Mouse (Mus musculus): Measurements from ENCODE around the gene Rpap2. TPM values are rescaled to one million over a fixed set of nuclear protein-coding genes. Genes with fewer than 3 reads are reported as not detected.

The Rpap2 gene
- polyA plus RNA-seq, 1 experiment from 2014 or later: 14.8 TPM

DNA sequence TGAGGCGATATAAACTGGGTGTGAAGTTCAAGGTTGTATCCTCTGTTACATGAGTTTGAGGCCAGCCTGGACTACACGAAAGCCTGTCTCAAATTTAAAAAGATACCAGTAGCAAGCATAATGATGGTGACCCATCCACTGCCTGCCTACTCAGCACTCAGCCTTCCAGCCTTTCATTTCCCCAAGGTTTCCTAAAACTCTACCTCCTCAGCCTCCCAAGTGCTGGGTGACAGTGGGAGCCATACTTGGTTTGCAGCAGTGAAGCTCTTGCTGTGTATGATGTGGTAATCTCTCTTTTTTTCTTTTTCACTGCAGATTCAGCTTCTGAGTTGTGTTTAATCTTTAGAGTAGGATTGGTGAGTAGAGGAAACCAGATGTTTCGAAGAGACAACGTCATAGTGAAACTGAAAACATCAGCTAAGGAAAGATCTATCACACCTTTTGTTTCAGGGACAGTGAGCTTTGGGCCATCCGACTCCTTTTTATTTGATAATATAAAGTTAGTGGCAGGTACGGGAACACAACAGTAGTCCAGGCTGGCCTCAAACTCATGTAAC lies 106.1 kb downstream of the Rpap2 start:
- Histone ChIP-seq H3K4me1 (ENCODE audit: control insufficient read depth in 2 of 2, insufficient read depth in 2 of 2, low read length in 2 of 2) (peaks cover 0 to 4% of the 10 kb centered on the region in 2 experiments; a peak in 1 of 4 replicates), H3K36me3 (ENCODE audit: control insufficient read depth, insufficient read depth, low read length) (no peaks in the 10 kb centered on the region), H3K9me3 (ENCODE audit: control insufficient read depth, low read length) (no peaks in the 10 kb centered on the region), H3K4me2 (ENCODE audit: low read length) (no peak overlapping the region), H3K4me3 (ENCODE audit: control insufficient read depth in 1 of 2, insufficient read depth in 1 of 2, low read depth in 1 of 2, low read length in 2 of 2) (no peak overlapping the region), H3K9ac (ENCODE audit: low read length) (no peak overlapping the region), H3K27me3 (ENCODE audit: control insufficient read depth, insufficient read depth, low read length) (no peaks in the 10 kb centered on the region), H3K27ac (replicated peaks in 1 of 2; ENCODE audit: control insufficient read depth in 1 of 2, insufficient read depth in 1 of 2, low read depth in 2 of 2, low read length in 2 of 2) (no peak overlapping the region)
- 82% methylated on average over 6 of the region's 6 CpGs for WGBS
- ATAC-seq (ENCODE audit: insufficient number of reproducible peaks, insufficient read depth, low FRiP score, low read depth): no peak

DNA sequence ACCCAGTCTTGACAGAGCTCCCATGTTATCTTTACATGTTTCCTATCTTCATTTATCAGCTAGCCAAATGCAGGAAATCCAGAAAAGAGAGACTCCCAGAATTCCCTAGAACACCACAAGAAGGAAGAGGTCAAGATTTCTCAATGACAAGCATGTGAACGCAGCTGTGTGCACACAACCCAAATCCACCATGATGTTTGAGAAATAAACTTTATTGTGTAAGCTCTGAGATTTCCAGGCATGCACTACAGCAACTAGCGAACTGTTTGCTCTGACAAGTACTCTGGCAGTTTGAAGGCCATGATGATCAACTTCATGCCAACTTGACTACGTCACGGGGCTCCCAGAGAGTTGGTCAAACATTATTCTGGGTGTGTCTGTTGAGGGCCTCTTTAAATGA lies 108.6 kb downstream of the Rpap2 start:
- ATAC-seq (ENCODE audit: insufficient number of reproducible peaks, insufficient read depth, low FRiP score, low read depth): no peak
- no peaks in the 10 kb centered on the region for H3K9me3 ChIP-seq (ENCODE audit: control insufficient read depth, low read length)
- H3K4me1 ChIP-seq (ENCODE audit: control insufficient read depth in 2 of 2, insufficient read depth in 2 of 2, low read length in 2 of 2): peaks cover 0 to 2% of the 10 kb centered on the region in 2 experiments; a peak in 1 of 4 replicates
- no peaks in the 10 kb centered on the region for H3K36me3 ChIP-seq (ENCODE audit: control insufficient read depth, insufficient read depth, low read length)
- no peak overlapping the region for H3K4me3 ChIP-seq (ENCODE audit: control insufficient read depth in 1 of 2, insufficient read depth in 1 of 2, low read depth in 1 of 2, low read length in 2 of 2)
- no peak overlapping the region for H3K4me2 ChIP-seq (ENCODE audit: low read length)
- H3K27me3 ChIP-seq (ENCODE audit: control insufficient read depth, insufficient read depth, low read length): peaks cover 7% of the 10 kb centered on the region
- no peak overlapping the region for H3K9ac ChIP-seq (ENCODE audit: low read length)
- no peak overlapping the region for H3K27ac ChIP-seq (replicated peaks in 1 of 2; ENCODE audit: control insufficient read depth in 1 of 2, insufficient read depth in 1 of 2, low read depth in 2 of 2, low read length in 2 of 2)
- WGBS: 80% methylated on average over 4 of the region's 4 CpGs

DNA sequence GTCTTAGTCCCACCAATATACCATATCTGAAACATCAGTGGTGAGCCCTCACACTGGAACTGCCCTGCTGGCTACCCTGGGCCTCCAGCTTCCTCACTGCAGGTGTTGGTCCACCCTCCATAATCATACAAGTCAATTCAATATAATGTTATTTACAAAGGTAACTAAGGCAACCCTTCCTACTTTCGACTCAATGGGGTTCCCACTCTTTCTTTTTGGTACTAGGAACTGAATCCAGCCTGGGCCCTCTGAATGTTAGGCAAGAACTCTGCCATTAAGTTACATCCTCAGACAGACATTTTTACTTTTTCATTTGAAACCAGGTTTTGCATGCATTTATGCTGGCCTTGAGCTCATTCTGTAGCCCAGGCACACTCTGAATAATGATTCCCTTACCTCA lies 109.1 kb downstream of the Rpap2 start:
- Histone ChIP-seq H3K27ac (replicated peaks in 1 of 2; ENCODE audit: control insufficient read depth in 1 of 2, insufficient read depth in 1 of 2, low read depth in 2 of 2, low read length in 2 of 2) (no peak overlapping the region), H3K36me3 (ENCODE audit: control insufficient read depth, insufficient read depth, low read length) (no peaks in the 10 kb centered on the region), H3K4me1 (ENCODE audit: control insufficient read depth in 2 of 2, insufficient read depth in 2 of 2, low read length in 2 of 2) (no peaks in the 10 kb centered on the region), H3K4me3 (ENCODE audit: control insufficient read depth in 1 of 2, insufficient read depth in 1 of 2, low read depth in 1 of 2, low read length in 2 of 2) (no peak overlapping the region), H3K9ac (ENCODE audit: low read length) (no peak overlapping the region), H3K9me3 (ENCODE audit: control insufficient read depth, low read length) (no peaks in the 10 kb centered on the region), H3K4me2 (ENCODE audit: low read length) (no peak overlapping the region), H3K27me3 (ENCODE audit: control insufficient read depth, insufficient read depth, low read length) (peaks cover 9% of the 10 kb centered on the region)
- 43% methylated on average over 1 of the region's 1 CpGs for WGBS
- ATAC-seq (ENCODE audit: insufficient number of reproducible peaks, insufficient read depth, low FRiP score, low read depth): no peak

DNA sequence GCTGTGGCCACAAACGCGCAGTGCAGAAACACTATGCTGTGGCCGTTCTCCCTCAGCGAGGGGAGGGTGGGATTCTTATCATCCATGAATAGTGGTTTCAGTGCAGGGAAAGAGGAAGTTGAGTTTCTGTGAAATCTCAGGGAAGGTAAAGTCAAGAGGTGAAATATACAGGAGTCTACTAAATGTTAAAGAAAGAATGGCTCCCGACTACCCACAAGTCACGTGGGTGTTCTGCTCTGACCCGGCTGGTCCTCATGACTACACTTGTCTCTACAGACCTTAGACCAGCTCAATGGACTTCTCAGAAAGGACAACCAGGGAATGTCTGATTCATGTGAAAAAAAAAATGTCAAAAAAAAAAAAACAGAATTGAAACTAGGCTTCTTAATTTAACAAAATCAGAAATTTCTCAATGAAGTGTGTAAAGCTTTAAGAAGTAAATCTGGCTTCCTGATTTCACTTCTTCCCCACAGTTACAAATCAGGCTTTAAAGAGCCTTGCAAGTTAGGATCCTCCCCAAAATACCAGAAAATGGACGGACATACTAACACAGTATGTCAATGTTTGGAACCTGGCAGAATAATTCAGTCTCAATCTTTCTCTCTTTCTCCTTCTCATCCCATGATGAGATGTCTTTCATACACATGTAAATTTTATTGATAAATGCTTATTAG lies 111.1 kb downstream of the Rpap2 start:
- ATAC-seq (ENCODE audit: insufficient number of reproducible peaks, insufficient read depth, low FRiP score, low read depth): no peak
- Histone ChIP-seq H3K27ac (replicated peaks in 1 of 2; ENCODE audit: control insufficient read depth in 1 of 2, insufficient read depth in 1 of 2, low read depth in 2 of 2, low read length in 2 of 2) (no peak overlapping the region), H3K9ac (ENCODE audit: low read length) (no peak overlapping the region), H3K4me3 (ENCODE audit: control insufficient read depth in 1 of 2, insufficient read depth in 1 of 2, low read depth in 1 of 2, low read length in 2 of 2) (no peak overlapping the region), H3K4me2 (ENCODE audit: low read length) (no peak overlapping the region), H3K36me3 (ENCODE audit: control insufficient read depth, insufficient read depth, low read length) (no peaks in the 10 kb centered on the region), H3K4me1 (ENCODE audit: control insufficient read depth in 2 of 2, insufficient read depth in 2 of 2, low read length in 2 of 2) (no peaks in the 10 kb centered on the region), H3K27me3 (ENCODE audit: control insufficient read depth, insufficient read depth, low read length) (peaks cover 14% of the 10 kb centered on the region), H3K9me3 (ENCODE audit: control insufficient read depth, low read length) (no peaks in the 10 kb centered on the region)
- WGBS: 69% methylated on average over 8 of the region's 8 CpGs

Other genes starting within 250 kb of the Rpap2 start
- 1.4 and 2.0 TPM in 2 replicates for gene Ephx4, start 194.6 kb upstream of the Rpap2 start, polyA plus RNA-seq (2014; fragmentation: Nextera tagmentation; extraction: Ambion mirVana)
- gene Lpcat2b, start 165.8 kb upstream of the Rpap2 start, polyA plus RNA-seq (2014; fragmentation: Nextera tagmentation; extraction: Ambion mirVana): not detected in 2 replicates
- gene Btbd8, start 159.4 kb upstream of the Rpap2 start, polyA plus RNA-seq (2014; fragmentation: Nextera tagmentation; extraction: Ambion mirVana): 3.8 and 4.9 TPM in 2 replicates
- 0.38 and 0.57 TPM in 2 replicates for gene Gm42669, start 89.8 kb upstream of the Rpap2 start, polyA plus RNA-seq (2014; fragmentation: Nextera tagmentation; extraction: Ambion mirVana)
- gene 1700028K03Rik, start 62.7 kb upstream of the Rpap2 start, polyA plus RNA-seq (2014; fragmentation: Nextera tagmentation; extraction: Ambion mirVana): 0.05 TPM in 2 replicates
- 20.4 and 22.3 TPM in 2 replicates for gene Glmn, start 515 bp downstream of the Rpap2 start, polyA plus RNA-seq (2014; fragmentation: Nextera tagmentation; extraction: Ambion mirVana)
- gene Gfi1, start 128.7 kb downstream of the Rpap2 start, polyA plus RNA-seq (2014; fragmentation: Nextera tagmentation; extraction: Ambion mirVana): 0.09 TPM in 1 of 2 replicates, not detected in the other
- 0.35 and 0.42 TPM in 2 replicates for gene Ube2d2b, start 232.7 kb downstream of the Rpap2 start, polyA plus RNA-seq (2014; fragmentation: Nextera tagmentation; extraction: Ambion mirVana)

All from heart, embryonic 14.5 days (tissue).